Mouse (Mus musculus): ENCODE results near the gene Trim31. TPM values are rescaled to one million over a fixed set of nuclear protein-coding genes. Genes with fewer than 3 reads are reported as not detected.

Gene Trim31
- total and polyA plus RNA-seq, 2 experiments from 2014 or later = not detected

- H3K36me3 ChIP-seq (ENCODE audit: insufficient read depth, low read length) = no peaks in the 10 kb centered on the region
- no peak overlapping the region for H3K4me2 ChIP-seq (ENCODE audit: low read depth, low read length, poor library complexity, severe bottlenecking)
- no peak for ATAC-seq (ENCODE audit: low FRiP score)
- H3K9ac ChIP-seq (replicated peaks; ENCODE audit: low read length, poor library complexity, severe bottlenecking) = no peak overlapping the region
- H3K27ac ChIP-seq (ENCODE audit: low read depth, low read length) = no peak overlapping the region
- 5% methylated on average over 2 of the region's 2 CpGs for WGBS
- no peaks in the 10 kb centered on the region for H3K27me3 ChIP-seq (ENCODE audit: insufficient read depth, low read length)
- no peaks in the 10 kb centered on the region for H3K4me1 ChIP-seq (ENCODE audit: insufficient read depth, low read length)
- no peaks in the 10 kb centered on the region for H3K9me3 ChIP-seq (ENCODE audit: low read length)
- peak; percentile 89 for TF ChIP-seq CTCF (IDR thresholded peaks at IDR 0.05)
- no peak overlapping the region for H3K4me3 ChIP-seq (ENCODE audit: low read depth, low read length)
- DNase-seq (ENCODE audit: low spot score) = peak; percentile 53
Measured at GRCm38 (mm10) chr17:36892362-36892761, 5.6 kb upstream of the Trim31 start.

- DNase-seq (ENCODE audit: low spot score) = no peak
- no peak for ATAC-seq (ENCODE audit: low FRiP score)
- WGBS = 80% methylated on average over 5 of the region's 5 CpGs
- Histone ChIP-seq H3K36me3 (ENCODE audit: insufficient read depth, low read length) (no peaks in the 10 kb centered on the region), H3K4me3 (ENCODE audit: low read depth, low read length) (no peak overlapping the region), H3K27me3 (ENCODE audit: insufficient read depth, low read length) (no peaks in the 10 kb centered on the region), H3K4me1 (ENCODE audit: insufficient read depth, low read length) (no peaks in the 10 kb centered on the region), H3K4me2 (ENCODE audit: low read depth, low read length, poor library complexity, severe bottlenecking) (no peak overlapping the region), H3K9me3 (ENCODE audit: low read length) (no peaks in the 10 kb centered on the region), H3K9ac (replicated peaks; ENCODE audit: low read length, poor library complexity, severe bottlenecking) (no peak overlapping the region), H3K27ac (ENCODE audit: low read depth, low read length) (no peak overlapping the region)
- TF ChIP-seq CTCF (IDR thresholded peaks at IDR 0.05) = no peak
Measured at GRCm38 (mm10) chr17:36893387-36893786, 4.5 kb upstream of the Trim31 start.

DNA sequence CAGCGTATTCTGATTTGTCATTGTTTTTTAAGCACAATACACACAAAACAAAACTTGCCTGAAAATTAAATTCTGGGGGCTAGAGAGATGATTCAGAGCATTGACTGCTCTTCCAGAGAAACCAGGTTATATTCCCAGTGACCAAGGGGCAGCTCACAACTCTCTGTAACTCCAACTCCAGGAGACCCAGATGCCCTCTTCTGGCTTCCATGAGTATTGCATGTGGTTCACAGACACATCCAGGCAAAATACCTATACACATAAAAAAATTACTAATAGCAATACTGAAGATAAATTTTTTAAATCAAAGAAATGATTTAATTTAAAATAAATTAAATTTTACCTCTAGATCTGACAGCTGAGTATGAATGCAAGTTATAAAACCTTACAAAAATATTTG is 1.3 kb upstream of the Trim31 start:
- H3K9me3 ChIP-seq (ENCODE audit: low read length) = no peaks in the 10 kb centered on the region
- no peaks in the 10 kb centered on the region for H3K36me3 ChIP-seq (ENCODE audit: insufficient read depth, low read length)
- WGBS = 81% methylated on average over 1 of the region's 1 CpGs
- no peak overlapping the region for H3K4me2 ChIP-seq (ENCODE audit: low read depth, low read length, poor library complexity, severe bottlenecking)
- H3K4me1 ChIP-seq (ENCODE audit: insufficient read depth, low read length) = no peaks in the 10 kb centered on the region
- H3K27me3 ChIP-seq (ENCODE audit: insufficient read depth, low read length) = no peaks in the 10 kb centered on the region
- no peak overlapping the region for H3K27ac ChIP-seq (ENCODE audit: low read depth, low read length)
- peak; percentile 35 for DNase-seq (ENCODE audit: low spot score)
- no peak overlapping the region for H3K4me3 ChIP-seq (ENCODE audit: low read depth, low read length)
- TF ChIP-seq CTCF (IDR thresholded peaks at IDR 0.05) = peak; percentile 72
- ATAC-seq (ENCODE audit: low FRiP score) = no peak
- H3K9ac ChIP-seq (replicated peaks; ENCODE audit: low read length, poor library complexity, severe bottlenecking) = no peak overlapping the region

GRCm38 (mm10) chr17:36897065-36897464 is 853 bp upstream of the Trim31 start:
- no peaks in the 10 kb centered on the region for H3K36me3 ChIP-seq (ENCODE audit: insufficient read depth, low read length)

GRCm38 (mm10) chr17:36899376-36899775 is 1.5 kb downstream of the Trim31 start:
- Histone ChIP-seq H3K9me3 (ENCODE audit: low read length) (no peaks in the 10 kb centered on the region), H3K4me3 (ENCODE audit: low read depth, low read length) (no peak overlapping the region), H3K4me2 (ENCODE audit: low read depth, low read length, poor library complexity, severe bottlenecking) (no peak overlapping the region), H3K27me3 (ENCODE audit: insufficient read depth, low read length) (no peaks in the 10 kb centered on the region), H3K9ac (replicated peaks; ENCODE audit: low read length, poor library complexity, severe bottlenecking) (no peak overlapping the region), H3K27ac (ENCODE audit: low read depth, low read length) (no peak overlapping the region), H3K4me1 (ENCODE audit: insufficient read depth, low read length) (no peaks in the 10 kb centered on the region), H3K36me3 (ENCODE audit: insufficient read depth, low read length) (no peaks in the 10 kb centered on the region)
- ATAC-seq (ENCODE audit: low FRiP score) (no peak), DNase-seq (ENCODE audit: low spot score) (no peak)
- TF ChIP-seq CTCF (IDR thresholded peaks at IDR 0.05) = no peak
- 79% methylated on average over 4 of the region's 4 CpGs for WGBS

More at GRCm38 (mm10) chr17:36897065-36897464, 853 bp upstream of the Trim31 start:
- no peak for DNase-seq (ENCODE audit: low spot score)
- no peak for ATAC-seq (ENCODE audit: low FRiP score)
- Histone ChIP-seq H3K27ac (ENCODE audit: low read depth, low read length) (no peak overlapping the region), H3K4me3 (ENCODE audit: low read depth, low read length) (no peak overlapping the region), H3K4me1 (ENCODE audit: insufficient read depth, low read length) (no peaks in the 10 kb centered on the region), H3K4me2 (ENCODE audit: low read depth, low read length, poor library complexity, severe bottlenecking) (no peak overlapping the region), H3K9me3 (ENCODE audit: low read length) (no peaks in the 10 kb centered on the region), H3K9ac (replicated peaks; ENCODE audit: low read length, poor library complexity, severe bottlenecking) (no peak overlapping the region), H3K27me3 (ENCODE audit: insufficient read depth, low read length) (no peaks in the 10 kb centered on the region)
- TF ChIP-seq CTCF (IDR thresholded peaks at IDR 0.05) = no peak

GRCm38 (mm10) chr17:36900001-36900400 is 2.1 kb downstream of the Trim31 start:
- no peaks in the 10 kb centered on the region for H3K36me3 ChIP-seq (ENCODE audit: insufficient read depth, low read length)
- TF ChIP-seq CTCF (IDR thresholded peaks at IDR 0.05) = no peak
- 82% methylated on average over 5 of the region's 5 CpGs for WGBS
- H3K4me3 ChIP-seq (ENCODE audit: low read depth, low read length) = no peak overlapping the region
- H3K4me2 ChIP-seq (ENCODE audit: low read depth, low read length, poor library complexity, severe bottlenecking) = no peak overlapping the region
- H3K9ac ChIP-seq (replicated peaks; ENCODE audit: low read length, poor library complexity, severe bottlenecking) = no peak overlapping the region
- no peak overlapping the region for H3K27ac ChIP-seq (ENCODE audit: low read depth, low read length)
- no peaks in the 10 kb centered on the region for H3K27me3 ChIP-seq (ENCODE audit: insufficient read depth, low read length)
- no peak for ATAC-seq (ENCODE audit: low FRiP score)
- no peaks in the 10 kb centered on the region for H3K4me1 ChIP-seq (ENCODE audit: insufficient read depth, low read length)
- no peak for DNase-seq (ENCODE audit: low spot score)
- no peaks in the 10 kb centered on the region for H3K9me3 ChIP-seq (ENCODE audit: low read length)
